Mouse (Mus musculus) adrenal gland, postnatal 0 days (tissue): ENCODE data around the gene H2al3. TPM values are rescaled to one million over a fixed set of nuclear protein-coding genes. Genes with fewer than 3 reads are reported as not detected.

Experiments
- polyA plus RNA-seq: library from polyadenylated mRNA; unstranded; fragments of >200 nt; fragmentation: Nextera tagmentation; extraction: Ambion mirVana; gene quantifications from 2 replicates; pipeline ENCODE4 v1.2.1, GENCODE M21; 2015

H2al3 gene
- polyA plus RNA-seq = not detected in 2 replicates

DNA sequence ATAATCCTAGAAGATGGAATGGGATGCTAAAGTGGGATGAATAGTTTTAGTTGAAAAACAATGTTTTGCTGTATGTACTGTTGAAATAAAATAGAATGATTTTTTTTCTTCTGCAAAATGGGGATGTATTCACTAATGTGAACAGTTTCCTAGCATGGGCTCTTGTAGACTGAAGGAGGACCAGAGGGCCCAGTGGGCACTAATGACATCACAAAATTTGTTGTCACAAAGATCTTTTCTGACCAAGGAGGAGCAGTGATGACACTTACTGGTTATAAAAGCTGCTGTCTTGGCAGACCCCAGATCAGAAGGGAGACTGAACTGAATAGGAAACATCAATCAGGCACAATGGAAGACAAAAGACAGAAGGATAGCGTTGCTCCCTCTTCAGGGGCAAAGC is at the start of gene H2al3:
TSS of gene H2al3 (plus strand) at position 301 of the 400 bp plus-strand sequence.

DNA sequence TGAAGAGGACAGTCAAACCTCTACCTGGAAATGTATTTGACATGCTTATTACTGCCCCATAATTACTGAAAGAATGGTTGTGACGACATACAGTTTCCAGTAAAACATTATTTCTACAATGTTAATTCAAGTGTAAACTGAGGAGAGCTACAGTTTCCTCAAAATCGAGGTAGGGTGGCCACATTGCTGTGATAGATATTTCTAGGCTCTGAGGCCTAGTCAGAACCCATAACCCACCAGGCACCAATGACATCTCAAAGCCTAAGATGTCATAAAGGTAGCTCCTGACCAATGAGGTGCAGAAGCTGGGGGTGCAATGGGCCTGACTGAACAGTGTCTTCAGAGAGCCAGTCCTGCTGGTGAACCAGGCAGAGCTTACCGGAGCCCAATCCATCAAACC is 2.9 kb upstream of the H2al3 start, which contains the start of gene Hypm:
TSS of gene Hypm (plus strand) at position 301 of the 400 bp plus-strand sequence.

DNA sequence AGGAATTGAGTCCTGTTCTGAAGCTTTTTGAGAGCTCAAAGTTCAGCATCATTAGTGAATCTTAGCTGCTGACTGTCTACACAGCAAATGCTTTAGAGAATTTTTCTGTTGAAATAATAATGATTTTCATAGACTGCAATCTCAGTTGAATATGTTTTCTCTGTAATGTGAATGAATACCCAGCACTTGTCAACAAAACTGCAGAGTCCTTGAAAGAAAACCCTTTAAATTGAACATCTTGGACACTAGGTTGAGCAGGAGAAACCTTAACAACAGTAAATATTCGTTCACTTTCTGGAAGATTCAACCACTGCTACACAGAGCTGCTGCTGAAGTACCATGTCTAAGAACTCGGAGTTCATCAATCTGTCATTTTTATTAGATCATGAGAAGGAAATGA is 35.8 kb downstream of the H2al3 start, which contains the start of gene Sytl5:
TSS of gene Sytl5 (plus strand) at position 301 of the 400 bp plus-strand sequence.

Other genes with a start within 250 kb of the H2al3 start
- gene Dynlt3, start 186.7 kb upstream of the H2al3 start, polyA plus RNA-seq = 136 and 146 TPM in 2 replicates
- gene Hypm, start 2.8 kb upstream of the H2al3 start, polyA plus RNA-seq = not detected in 2 replicates
- 0.30 and 0.76 TPM in 2 replicates for gene Sytl5, start 35.9 kb downstream of the H2al3 start, polyA plus RNA-seq